Mouse (Mus musculus): ENCODE results near the gene Dcaf7. TPM values are rescaled to one million over a fixed set of nuclear protein-coding genes. Genes with fewer than 3 reads are reported as not detected.
A peak's percentile ranks its signal among the peaks of the same experiment; 100 is the strongest.

The Dcaf7 gene
- polyA plus RNA-seq, 1 experiment from 2014 or later, result 63.4 TPM

GRCm38 (mm10) chr11:106033491-106033919 lies 3.2 kb upstream of the Dcaf7 start:
- no peak; the same call in 1 of the 2 replicates for ATAC-seq (ENCODE audit: low read depth)
- no peaks in the 10 kb centered on the region for H3K9me3 ChIP-seq (ENCODE audit: control insufficient read depth, low read length)
- H3K4me3 ChIP-seq (ENCODE audit: low read length), result no peak overlapping the region
- H3K27ac ChIP-seq (ENCODE audit: low read length), result peak overlapping the region; percentile 38
- H3K36me3 ChIP-seq (ENCODE audit: control insufficient read depth, insufficient read depth, low read length), result no peaks in the 10 kb centered on the region
- H3K27me3 ChIP-seq (ENCODE audit: control insufficient read depth, insufficient read depth, low read depth, low read length), result no peaks in the 10 kb centered on the region
- 31% methylated on average over 11 of the region's 11 CpGs for WGBS
- H3K4me2 ChIP-seq (ENCODE audit: low read depth, low read length), result peak overlapping the region; percentile 39
- peak overlapping the region; percentile 42 for H3K9ac ChIP-seq (ENCODE audit: low read length)
- peaks cover 9% of the 10 kb centered on the region for H3K4me1 ChIP-seq (replicated peaks; ENCODE audit: control insufficient read depth, insufficient read depth, low read length)

- ATAC-seq (ENCODE audit: low read depth), result no peak
- WGBS, result 75% methylated on average over 9 of the region's 9 CpGs
- H3K4me3 ChIP-seq (ENCODE audit: low read length), result no peak overlapping the region
- H3K27ac ChIP-seq (ENCODE audit: low read length), result no peak overlapping the region
- no peaks in the 10 kb centered on the region for H3K9me3 ChIP-seq (ENCODE audit: control insufficient read depth, low read length)
- no peak overlapping the region for H3K9ac ChIP-seq (ENCODE audit: low read length)
- H3K4me1 ChIP-seq (replicated peaks; ENCODE audit: control insufficient read depth, insufficient read depth, low read length), result peaks cover 12% of the 10 kb centered on the region
- H3K36me3 ChIP-seq (ENCODE audit: control insufficient read depth, insufficient read depth, low read length), result no peaks in the 10 kb centered on the region
- H3K4me2 ChIP-seq (ENCODE audit: low read depth, low read length), result no peak overlapping the region
- H3K27me3 ChIP-seq (ENCODE audit: control insufficient read depth, insufficient read depth, low read depth, low read length), result no peaks in the 10 kb centered on the region
These were observed 1.7 kb upstream of the Dcaf7 start for GRCm38 (mm10) chr11:106034986-106035385.

- Histone ChIP-seq H3K9ac (ENCODE audit: low read length) (peak overlapping the region; percentile 92), H3K27me3 (ENCODE audit: control insufficient read depth, insufficient read depth, low read depth, low read length) (no peaks in the 10 kb centered on the region), H3K4me1 (replicated peaks; ENCODE audit: control insufficient read depth, insufficient read depth, low read length) (peaks cover 12% of the 10 kb centered on the region), H3K9me3 (ENCODE audit: control insufficient read depth, low read length) (no peaks in the 10 kb centered on the region), H3K36me3 (ENCODE audit: control insufficient read depth, insufficient read depth, low read length) (no peaks in the 10 kb centered on the region), H3K4me2 (ENCODE audit: low read depth, low read length) (peak overlapping the region; percentile 98), H3K27ac (ENCODE audit: low read length) (peak overlapping the region; percentile 86), H3K4me3 (ENCODE audit: low read length) (peak overlapping the region; percentile 88)
- 0% methylated on average over 13 of the region's 13 CpGs for WGBS
- no peak; the same call in 1 of the 2 replicates for ATAC-seq (ENCODE audit: low read depth)
These were observed 713 bp downstream of the Dcaf7 start for GRCm38 (mm10) chr11:106037418-106037751.

GRCm38 (mm10) chr11:106044349-106044748 lies 7.7 kb downstream of the Dcaf7 start:
- Histone ChIP-seq H3K9ac (ENCODE audit: low read length) (no peak overlapping the region), H3K4me2 (ENCODE audit: low read depth, low read length) (no peak overlapping the region), H3K27ac (ENCODE audit: low read length) (no peak overlapping the region), H3K36me3 (ENCODE audit: control insufficient read depth, insufficient read depth, low read length) (peaks cover 15% of the 10 kb centered on the region), H3K9me3 (ENCODE audit: control insufficient read depth, low read length) (no peaks in the 10 kb centered on the region), H3K4me1 (replicated peaks; ENCODE audit: control insufficient read depth, insufficient read depth, low read length) (no peaks in the 10 kb centered on the region), H3K27me3 (ENCODE audit: control insufficient read depth, insufficient read depth, low read depth, low read length) (no peaks in the 10 kb centered on the region), H3K4me3 (ENCODE audit: low read length) (no peak overlapping the region)
- no peak for ATAC-seq (ENCODE audit: low read depth)

- ATAC-seq (ENCODE audit: low read depth), result no peak
- no peaks in the 10 kb centered on the region for H3K27me3 ChIP-seq (ENCODE audit: control insufficient read depth, insufficient read depth, low read depth, low read length)
- H3K9ac ChIP-seq (ENCODE audit: low read length), result no peak overlapping the region
- no peak overlapping the region for H3K27ac ChIP-seq (ENCODE audit: low read length)
- no peaks in the 10 kb centered on the region for H3K9me3 ChIP-seq (ENCODE audit: control insufficient read depth, low read length)
- H3K4me3 ChIP-seq (ENCODE audit: low read length), result no peak overlapping the region
- WGBS, result 88% methylated on average over 1 of the region's 1 CpGs
- no peaks in the 10 kb centered on the region for H3K4me1 ChIP-seq (replicated peaks; ENCODE audit: control insufficient read depth, insufficient read depth, low read length)
- H3K4me2 ChIP-seq (ENCODE audit: low read depth, low read length), result no peak overlapping the region
- H3K36me3 ChIP-seq (ENCODE audit: control insufficient read depth, insufficient read depth, low read length), result peaks cover 19% of the 10 kb centered on the region
These were observed 8.6 kb downstream of the Dcaf7 start for GRCm38 (mm10) chr11:106045256-106045655.

- Histone ChIP-seq H3K27me3 (ENCODE audit: control insufficient read depth, insufficient read depth, low read depth, low read length) (no peaks in the 10 kb centered on the region), H3K4me2 (ENCODE audit: low read depth, low read length) (no peak overlapping the region), H3K9ac (ENCODE audit: low read length) (no peak overlapping the region), H3K4me3 (ENCODE audit: low read length) (no peak overlapping the region), H3K27ac (ENCODE audit: low read length) (no peak overlapping the region), H3K36me3 (ENCODE audit: control insufficient read depth, insufficient read depth, low read length) (peaks cover 19% of the 10 kb centered on the region), H3K4me1 (replicated peaks; ENCODE audit: control insufficient read depth, insufficient read depth, low read length) (no peaks in the 10 kb centered on the region), H3K9me3 (ENCODE audit: control insufficient read depth, low read length) (no peaks in the 10 kb centered on the region)
- no peak for ATAC-seq (ENCODE audit: low read depth)
- 89% methylated on average over 3 of the region's 3 CpGs for WGBS
These were observed 9.1 kb downstream of the Dcaf7 start for GRCm38 (mm10) chr11:106045780-106046179.

- WGBS, result 71% methylated on average over 9 of the region's 9 CpGs
- no peak for ATAC-seq (ENCODE audit: low read depth)
- no peak overlapping the region for H3K4me2 ChIP-seq (ENCODE audit: low read depth, low read length)
These were observed 9.9 kb downstream of the Dcaf7 start for GRCm38 (mm10) chr11:106046584-106046983.

GRCm38 (mm10) chr11:106053921-106054320 lies 17.2 kb downstream of the Dcaf7 start:
- H3K4me2 ChIP-seq (ENCODE audit: low read depth, low read length), result no peak overlapping the region
- H3K4me1 ChIP-seq (replicated peaks; ENCODE audit: control insufficient read depth, insufficient read depth, low read length), result no peaks in the 10 kb centered on the region
- no peak overlapping the region for H3K9ac ChIP-seq (ENCODE audit: low read length)
- no peak overlapping the region for H3K4me3 ChIP-seq (ENCODE audit: low read length)
- peaks cover 53% of the 10 kb centered on the region for H3K36me3 ChIP-seq (ENCODE audit: control insufficient read depth, insufficient read depth, low read length)
- H3K9me3 ChIP-seq (ENCODE audit: control insufficient read depth, low read length), result no peaks in the 10 kb centered on the region
- WGBS, result 80% methylated on average over 2 of the region's 2 CpGs
- H3K27me3 ChIP-seq (ENCODE audit: control insufficient read depth, insufficient read depth, low read depth, low read length), result no peaks in the 10 kb centered on the region
- no peak for ATAC-seq (ENCODE audit: low read depth)
- no peak overlapping the region for H3K27ac ChIP-seq (ENCODE audit: low read length)

More at GRCm38 (mm10) chr11:106046584-106046983, 9.9 kb downstream of the Dcaf7 start:
- Histone ChIP-seq H3K9ac (ENCODE audit: low read length) (no peak overlapping the region), H3K4me3 (ENCODE audit: low read length) (no peak overlapping the region), H3K9me3 (ENCODE audit: control insufficient read depth, low read length) (no peaks in the 10 kb centered on the region), H3K27me3 (ENCODE audit: control insufficient read depth, insufficient read depth, low read depth, low read length) (no peaks in the 10 kb centered on the region), H3K27ac (ENCODE audit: low read length) (no peak overlapping the region), H3K36me3 (ENCODE audit: control insufficient read depth, insufficient read depth, low read length) (peaks cover 24% of the 10 kb centered on the region), H3K4me1 (replicated peaks; ENCODE audit: control insufficient read depth, insufficient read depth, low read length) (no peaks in the 10 kb centered on the region)

- Histone ChIP-seq H3K36me3 (ENCODE audit: control insufficient read depth, insufficient read depth, low read length) (peaks cover 53% of the 10 kb centered on the region), H3K4me1 (replicated peaks; ENCODE audit: control insufficient read depth, insufficient read depth, low read length) (no peaks in the 10 kb centered on the region), H3K4me3 (ENCODE audit: low read length) (no peak overlapping the region), H3K9ac (ENCODE audit: low read length) (no peak overlapping the region), H3K27ac (ENCODE audit: low read length) (no peak overlapping the region), H3K27me3 (ENCODE audit: control insufficient read depth, insufficient read depth, low read depth, low read length) (no peaks in the 10 kb centered on the region), H3K4me2 (ENCODE audit: low read depth, low read length) (no peak overlapping the region), H3K9me3 (ENCODE audit: control insufficient read depth, low read length) (no peaks in the 10 kb centered on the region)
- WGBS, result 91% methylated on average over 8 of the region's 8 CpGs
- ATAC-seq (ENCODE audit: low read depth), result no peak
These were observed 17.9 kb downstream of the Dcaf7 start for GRCm38 (mm10) chr11:106054600-106054999.

- Histone ChIP-seq H3K27me3 (ENCODE audit: control insufficient read depth, insufficient read depth, low read depth, low read length) (no peaks in the 10 kb centered on the region), H3K4me2 (ENCODE audit: low read depth, low read length) (no peak overlapping the region), H3K36me3 (ENCODE audit: control insufficient read depth, insufficient read depth, low read length) (peaks cover 49% of the 10 kb centered on the region), H3K9ac (ENCODE audit: low read length) (no peak overlapping the region), H3K4me3 (ENCODE audit: low read length) (no peak overlapping the region), H3K9me3 (ENCODE audit: control insufficient read depth, low read length) (no peaks in the 10 kb centered on the region), H3K27ac (ENCODE audit: low read length) (no peak overlapping the region), H3K4me1 (replicated peaks; ENCODE audit: control insufficient read depth, insufficient read depth, low read length) (no peaks in the 10 kb centered on the region)
- 84% methylated on average over 6 of the region's 6 CpGs for WGBS
- ATAC-seq (ENCODE audit: low read depth), result no peak
These were observed 18.7 kb downstream of the Dcaf7 start for GRCm38 (mm10) chr11:106055341-106055740.

All from lung, embryonic 16.5 days (tissue).